Mouse (Mus musculus): Measurements from ENCODE around the gene Xrn2. TPM values are rescaled to one million over a fixed set of nuclear protein-coding genes. Genes with fewer than 3 reads are reported as not detected.

Xrn2 gene
- polyA plus RNA-seq, 1 experiment from 2014 or later = 93.4 TPM

GRCm38 (mm10) chr2:147085937-147086336 lies 73.1 kb downstream of the Xrn2 start:
- Histone ChIP-seq H3K9ac (replicated peaks) (no peak overlapping the region), H3K27me3 (peaks cover 53% of the 10 kb centered on the region), H3K4me3 (replicated peaks) (no peak overlapping the region), H3K9me3 (no peaks in the 10 kb centered on the region), H3K36me3 (no peaks in the 10 kb centered on the region), H3K4me2 (no peak overlapping the region), H3K27ac (no peak overlapping the region), H3K4me1 (replicated peaks) (0 out of 2 replicates have a peak, but pooled peaks cover 14% of the 10 kb centered on the region)
- ATAC-seq (ENCODE audit: insufficient number of reproducible peaks, insufficient read depth, low FRiP score, low TSS enrichment, low read depth) = no peak
- WGBS = 10% methylated on average over 6 of the region's 6 CpGs

GRCm38 (mm10) chr2:147086441-147086840 lies 73.6 kb downstream of the Xrn2 start:
- H3K4me3 ChIP-seq (replicated peaks) = no peak overlapping the region
- ATAC-seq (ENCODE audit: insufficient number of reproducible peaks, insufficient read depth, low FRiP score, low TSS enrichment, low read depth) = no peak
- no peak overlapping the region for H3K4me2 ChIP-seq
- no peaks in the 10 kb centered on the region for H3K36me3 ChIP-seq
- H3K27me3 ChIP-seq = peaks cover 48% of the 10 kb centered on the region
- H3K9ac ChIP-seq (replicated peaks) = no peak overlapping the region
- 0 out of 2 replicates have a peak, but pooled peaks cover 14% of the 10 kb centered on the region for H3K4me1 ChIP-seq (replicated peaks)
- no peaks in the 10 kb centered on the region for H3K9me3 ChIP-seq
- 17% methylated on average over 5 of the region's 5 CpGs for WGBS
- H3K27ac ChIP-seq = no peak overlapping the region

GRCm38 (mm10) chr2:147119736-147120135 lies 106.9 kb downstream of the Xrn2 start:
- Histone ChIP-seq H3K27me3 (no peaks in the 10 kb centered on the region), H3K36me3 (no peaks in the 10 kb centered on the region), H3K9me3 (no peaks in the 10 kb centered on the region), H3K27ac (no peak overlapping the region), H3K4me1 (replicated peaks) (no peaks in the 10 kb centered on the region), H3K4me2 (no peak overlapping the region), H3K4me3 (replicated peaks) (no peak overlapping the region), H3K9ac (replicated peaks) (no peak overlapping the region)
- 97% methylated on average over 1 of the region's 1 CpGs for WGBS
- ATAC-seq (ENCODE audit: insufficient number of reproducible peaks, insufficient read depth, low FRiP score, low TSS enrichment, low read depth) = no peak

- Histone ChIP-seq H3K4me2 (no peak overlapping the region), H3K9me3 (no peaks in the 10 kb centered on the region), H3K4me3 (replicated peaks) (no peak overlapping the region), H3K4me1 (replicated peaks) (no peaks in the 10 kb centered on the region), H3K36me3 (no peaks in the 10 kb centered on the region), H3K27ac (no peak overlapping the region), H3K9ac (replicated peaks) (no peak overlapping the region), H3K27me3 (no peaks in the 10 kb centered on the region)
- no peak for ATAC-seq (ENCODE audit: insufficient number of reproducible peaks, insufficient read depth, low FRiP score, low TSS enrichment, low read depth)
- WGBS = 79% methylated on average over 6 of the region's 6 CpGs
Observed at GRCm38 (mm10) chr2:147127366-147127765, 114.6 kb downstream of the Xrn2 start.

Other genes starting within 250 kb of the Xrn2 start
- 33.9 and 35.5 TPM in 2 replicates for gene Kiz, start 157.1 kb upstream of the Xrn2 start, polyA plus RNA-seq (2016; fragmentation: Nextera tagmentation; extraction: Ambion mirVana)
- not detected in 2 replicates for gene Nkx2-4, start 72.4 kb downstream of the Xrn2 start, polyA plus RNA-seq (2016; fragmentation: Nextera tagmentation; extraction: Ambion mirVana)
- gene Nkx2-2, start 181.2 kb downstream of the Xrn2 start, polyA plus RNA-seq (2016; fragmentation: Nextera tagmentation; extraction: Ambion mirVana) = not detected in 2 replicates